Mouse (Mus musculus): Measurements from ENCODE around the gene Ano4. TPM values are rescaled to one million over a fixed set of nuclear protein-coding genes. Genes with fewer than 3 reads are reported as not detected.

Gene Ano4
- polyA plus RNA-seq, 1 experiment from 2014 or later: not detected

DNA sequence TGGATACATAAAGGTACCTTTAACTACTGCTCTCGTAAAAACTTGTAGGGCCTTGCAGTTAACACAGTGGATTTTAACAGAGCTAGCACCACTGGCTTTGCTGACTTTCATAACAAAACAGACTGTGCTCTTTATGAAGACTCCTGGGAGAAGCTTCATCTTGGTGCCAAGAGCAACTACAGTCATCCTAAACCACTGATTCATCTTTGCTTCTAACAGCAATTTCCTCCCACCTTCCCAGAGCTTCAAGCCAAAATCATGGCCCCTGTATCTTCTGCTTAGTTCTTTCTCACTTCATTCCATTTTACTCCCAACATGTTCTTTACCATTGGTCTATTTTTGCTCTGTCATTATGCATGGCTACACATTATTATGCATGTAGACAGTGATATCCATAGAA lies 100.8 kb downstream of the Ano4 start:
- DNase-seq (no peak), ATAC-seq (no peak)
- 69% methylated on average over 1 of the region's 1 CpGs for WGBS (ENCODE audit: insufficient replicate concordance)
- Histone ChIP-seq H3K27ac (ENCODE audit: low read depth) (no peak overlapping the region), H3K9me3 (ENCODE audit: low read length) (no peaks in the 10 kb centered on the region), H3K4me2 (ENCODE audit: low read depth, low read length) (no peak overlapping the region), H3K27me3 (ENCODE audit: insufficient read depth, low read length) (no peaks in the 10 kb centered on the region), H3K4me3 (ENCODE audit: low read depth, low read length) (no peak overlapping the region), H3K36me3 (replicated peaks; ENCODE audit: insufficient read depth, low read length) (no peaks in the 10 kb centered on the region), H3K9ac (replicated peaks) (no peak overlapping the region), H3K4me1 (ENCODE audit: insufficient read depth) (no peaks in the 10 kb centered on the region)
- TF ChIP-seq EP300 (IDR thresholded peaks at IDR 0.05; ENCODE audit: low read depth) (no peak), CTCF (IDR thresholded peaks at IDR 0.05; ENCODE audit: low read depth) (no peak)

DNA sequence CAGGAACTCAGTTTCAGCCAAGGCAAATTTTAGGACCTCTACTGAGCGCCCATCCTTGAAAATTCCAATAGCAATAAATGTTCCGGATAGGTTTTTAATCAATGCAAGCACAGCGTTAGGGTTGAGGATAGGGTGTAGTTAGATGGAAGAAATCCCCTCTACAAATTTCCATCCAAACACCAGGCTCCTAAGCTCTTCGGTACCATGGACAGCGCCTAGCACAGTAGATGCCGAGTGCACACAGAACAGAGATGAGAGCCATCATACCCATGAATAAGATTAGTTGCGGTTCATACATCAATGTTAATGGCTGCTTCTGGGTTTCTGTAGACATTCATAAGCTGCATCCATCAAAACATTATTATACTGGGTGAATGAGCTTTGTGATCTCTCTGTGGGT lies 120.0 kb downstream of the Ano4 start:
- DNase-seq: peak; percentile 19
- H3K27me3 ChIP-seq (ENCODE audit: insufficient read depth, low read length): no peaks in the 10 kb centered on the region
- WGBS (ENCODE audit: insufficient replicate concordance): 33% methylated on average over 7 of the region's 7 CpGs

DNA sequence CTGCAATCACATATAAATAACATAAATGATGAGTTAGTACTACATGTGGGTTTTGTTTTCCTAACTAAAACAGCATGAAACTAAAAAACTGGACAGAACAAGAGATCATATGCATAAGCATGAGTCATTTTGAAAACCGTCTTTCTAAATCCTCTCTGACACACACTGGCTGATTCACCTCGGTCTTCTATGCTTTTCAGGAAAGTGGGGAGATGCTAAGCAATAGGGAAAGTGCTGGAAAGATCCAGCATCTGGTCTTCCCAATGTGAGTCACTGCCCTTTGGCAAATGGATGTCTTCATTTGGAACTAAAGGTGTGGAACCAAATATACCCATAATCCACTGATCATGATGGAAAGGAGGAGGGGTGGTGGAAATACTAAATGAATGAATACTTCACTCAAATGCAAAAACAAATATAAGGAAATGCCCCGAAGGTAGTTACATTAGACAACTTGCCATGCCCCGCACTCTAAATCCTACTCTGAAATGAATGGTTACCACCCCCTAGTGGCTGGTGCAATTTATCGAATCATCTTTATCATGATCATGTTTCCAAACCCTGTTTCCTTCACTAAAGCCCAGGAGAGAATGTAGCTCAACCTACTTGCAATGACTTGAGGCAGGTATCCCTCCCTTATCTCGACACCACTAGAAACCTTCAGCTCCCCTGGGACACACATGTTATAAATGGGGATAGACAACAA lies 122.1 kb downstream of the Ano4 start:
- no peaks in the 10 kb centered on the region for H3K9me3 ChIP-seq (ENCODE audit: low read length)
- 60% methylated on average over 6 of the region's 6 CpGs for WGBS (ENCODE audit: insufficient replicate concordance)
- no peaks in the 10 kb centered on the region for H3K27me3 ChIP-seq (ENCODE audit: insufficient read depth, low read length)
- TF ChIP-seq CTCF (IDR thresholded peaks at IDR 0.05; ENCODE audit: low read depth) (no peak), EP300 (IDR thresholded peaks at IDR 0.05; ENCODE audit: low read depth) (no peak)
- H3K36me3 ChIP-seq (replicated peaks; ENCODE audit: insufficient read depth, low read length): no peaks in the 10 kb centered on the region
- no peaks in the 10 kb centered on the region for H3K4me1 ChIP-seq (ENCODE audit: insufficient read depth)
- no peak overlapping the region for H3K4me3 ChIP-seq (ENCODE audit: low read depth, low read length)
- no peak for ATAC-seq
- DNase-seq: no peak
- no peak overlapping the region for H3K9ac ChIP-seq (replicated peaks)
- no peak overlapping the region for H3K4me2 ChIP-seq (ENCODE audit: low read depth, low read length)
- H3K27ac ChIP-seq (ENCODE audit: low read depth): no peak overlapping the region

More for the DNA sequence above, 120.0 kb downstream of the Ano4 start:
- no peak for ATAC-seq
- Histone ChIP-seq H3K9ac (replicated peaks) (no peak overlapping the region), H3K27ac (ENCODE audit: low read depth) (no peak overlapping the region), H3K9me3 (ENCODE audit: low read length) (no peaks in the 10 kb centered on the region), H3K4me2 (ENCODE audit: low read depth, low read length) (no peak overlapping the region), H3K4me3 (ENCODE audit: low read depth, low read length) (no peak overlapping the region), H3K36me3 (replicated peaks; ENCODE audit: insufficient read depth, low read length) (no peaks in the 10 kb centered on the region), H3K4me1 (ENCODE audit: insufficient read depth) (no peaks in the 10 kb centered on the region)
- no peak for TF ChIP-seq EP300 (IDR thresholded peaks at IDR 0.05; ENCODE audit: low read depth)
- TF ChIP-seq CTCF (IDR thresholded peaks at IDR 0.05; ENCODE audit: low read depth): no peak

DNA sequence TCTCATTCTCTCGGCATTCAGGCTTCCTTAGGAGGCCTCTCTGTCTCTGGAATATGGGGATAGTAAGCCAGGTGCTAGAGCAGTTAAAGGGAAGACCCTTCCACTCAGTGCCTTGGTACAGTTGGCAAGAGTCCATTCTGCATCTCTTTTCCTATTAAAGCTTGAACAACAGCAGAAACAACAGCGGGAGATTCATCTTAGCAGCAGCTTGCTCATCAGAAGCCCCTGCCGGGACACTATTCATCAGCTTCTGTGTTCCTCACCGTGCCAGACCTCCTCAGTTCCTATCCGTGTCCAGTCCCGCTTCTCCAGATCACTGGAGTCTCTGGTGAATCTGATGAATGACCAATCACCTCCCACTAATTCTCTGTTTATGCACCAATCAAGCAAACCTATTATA lies 128.5 kb downstream of the Ano4 start:
- 77% methylated on average over 6 of the region's 6 CpGs for WGBS (ENCODE audit: insufficient replicate concordance)
- no peaks in the 10 kb centered on the region for H3K4me1 ChIP-seq (ENCODE audit: insufficient read depth)
- ATAC-seq: no peak
- H3K27me3 ChIP-seq (ENCODE audit: insufficient read depth, low read length): no peaks in the 10 kb centered on the region
- no peak overlapping the region for H3K4me2 ChIP-seq (ENCODE audit: low read depth, low read length)
- no peak overlapping the region for H3K9ac ChIP-seq (replicated peaks)
- no peaks in the 10 kb centered on the region for H3K9me3 ChIP-seq (ENCODE audit: low read length)
- no peaks in the 10 kb centered on the region for H3K36me3 ChIP-seq (replicated peaks; ENCODE audit: insufficient read depth, low read length)
- no peak overlapping the region for H3K4me3 ChIP-seq (ENCODE audit: low read depth, low read length)
- no peak for DNase-seq
- no peak overlapping the region for H3K27ac ChIP-seq (ENCODE audit: low read depth)
- no peak for TF ChIP-seq EP300 (IDR thresholded peaks at IDR 0.05; ENCODE audit: low read depth)
- no peak for TF ChIP-seq CTCF (IDR thresholded peaks at IDR 0.05; ENCODE audit: low read depth)

DNA sequence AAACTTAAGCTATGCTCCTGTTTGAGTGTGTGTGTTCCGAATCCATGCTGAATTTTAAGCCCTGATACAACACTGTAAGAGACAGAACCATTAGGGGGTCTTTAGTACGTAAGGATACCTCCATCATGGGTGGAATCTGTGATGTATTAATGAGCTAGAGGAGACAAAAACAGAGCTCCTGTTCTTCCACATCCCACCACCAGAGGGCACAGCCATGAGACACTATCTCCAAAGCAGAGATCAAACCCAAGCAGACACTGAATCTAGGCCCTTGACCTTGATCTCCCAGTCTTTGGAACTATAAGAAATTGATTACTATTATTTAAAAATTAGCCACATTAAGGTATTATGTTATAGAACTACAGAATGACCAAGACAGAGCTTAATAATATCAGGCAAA lies 138.7 kb downstream of the Ano4 start:
- no peak for ATAC-seq
- Histone ChIP-seq H3K36me3 (replicated peaks; ENCODE audit: insufficient read depth, low read length) (no peaks in the 10 kb centered on the region), H3K4me3 (ENCODE audit: low read depth, low read length) (no peak overlapping the region), H3K27ac (ENCODE audit: low read depth) (no peak overlapping the region), H3K4me1 (ENCODE audit: insufficient read depth) (no peaks in the 10 kb centered on the region), H3K27me3 (ENCODE audit: insufficient read depth, low read length) (no peaks in the 10 kb centered on the region), H3K4me2 (ENCODE audit: low read depth, low read length) (no peak overlapping the region), H3K9ac (replicated peaks) (no peak overlapping the region), H3K9me3 (ENCODE audit: low read length) (no peaks in the 10 kb centered on the region)
- 43% methylated on average over 2 of the region's 2 CpGs for WGBS (ENCODE audit: insufficient replicate concordance)
- DNase-seq: peak; percentile 16
- no peak for TF ChIP-seq EP300 (IDR thresholded peaks at IDR 0.05; ENCODE audit: low read depth)
- TF ChIP-seq CTCF (IDR thresholded peaks at IDR 0.05; ENCODE audit: low read depth): peak; percentile 52

DNA sequence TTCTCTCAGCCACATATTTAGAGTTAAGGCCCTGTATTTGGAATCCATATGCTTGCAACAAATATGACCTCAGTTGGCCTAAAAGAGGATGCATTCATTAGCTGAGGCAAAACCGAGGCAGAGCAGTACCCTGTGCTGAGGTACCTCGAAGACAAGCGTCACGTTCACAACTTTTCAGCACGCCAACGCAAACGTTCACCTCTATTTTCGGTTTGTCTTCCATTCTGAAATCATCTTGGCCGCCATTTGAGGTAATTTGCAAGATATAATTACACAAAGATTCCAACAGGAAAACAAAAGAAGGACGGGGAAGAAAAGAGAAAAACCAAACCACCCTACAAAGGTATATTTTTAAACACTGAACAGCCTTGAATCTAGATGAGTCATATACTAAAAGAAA lies 148.1 kb downstream of the Ano4 start:
- no peak for ATAC-seq
- H3K27ac ChIP-seq (ENCODE audit: low read depth): no peak overlapping the region
- DNase-seq: no peak

More for the DNA sequence above, 148.1 kb downstream of the Ano4 start:
- H3K4me3 ChIP-seq (ENCODE audit: low read depth, low read length): no peak overlapping the region
- TF ChIP-seq CTCF (IDR thresholded peaks at IDR 0.05; ENCODE audit: low read depth) (no peak), EP300 (IDR thresholded peaks at IDR 0.05; ENCODE audit: low read depth) (no peak)
- WGBS (ENCODE audit: insufficient replicate concordance): 81% methylated on average over 10 of the region's 10 CpGs
- H3K9me3 ChIP-seq (ENCODE audit: low read length): no peaks in the 10 kb centered on the region
- no peaks in the 10 kb centered on the region for H3K27me3 ChIP-seq (ENCODE audit: insufficient read depth, low read length)
- H3K4me1 ChIP-seq (ENCODE audit: insufficient read depth): no peaks in the 10 kb centered on the region
- no peak overlapping the region for H3K4me2 ChIP-seq (ENCODE audit: low read depth, low read length)
- H3K9ac ChIP-seq (replicated peaks): no peak overlapping the region
- no peaks in the 10 kb centered on the region for H3K36me3 ChIP-seq (replicated peaks; ENCODE audit: insufficient read depth, low read length)
